Mouse (Mus musculus) myocyte (in vitro differentiated cells): ENCODE measurements around the gene Mrtfb.

Source experiments
- CEBPB ChIP-seq: IDR thresholded peaks from 2 replicates; pipeline ENCODE4 v1.6.1; 2011; ENCODE audit warnings: mild to moderate bottlenecking, moderate library complexity; ENCODE audit not compliant: poor library complexity, insufficient read depth, severe bottlenecking
- E2F4 ChIP-seq: IDR thresholded peaks from one replicate; pipeline ENCODE4 v1.6.1; 2011; ENCODE audit warnings: mild to moderate bottlenecking, control low read depth, moderate library complexity; ENCODE audit not compliant: insufficient read depth
- MAX ChIP-seq: IDR thresholded peaks from one replicate; pipeline ENCODE4 v1.6.1; 2011; ENCODE audit warnings: low read depth, mild to moderate bottlenecking, control low read depth
- MYOD1 ChIP-seq, 3 experiments: IDR thresholded peaks; one replicate each; pipeline ENCODE4 v1.6.1; 2011; ENCODE audit warnings: control low read depth in 2 of 3, low read depth in 2 of 3, mild to moderate bottlenecking in 2 of 3, moderate library complexity in 1 of 3; ENCODE audit not compliant: insufficient read length in 2 of 3, control insufficient read depth in 1 of 3
- MYOG ChIP-seq, 3 experiments: IDR thresholded peaks; one replicate each; pipeline ENCODE4 v1.6.1; 2011; ENCODE audit warnings: control low read depth in 2 of 3, low read depth in 2 of 3, mild to moderate bottlenecking in 2 of 3; ENCODE audit not compliant: insufficient read length in 2 of 3, control insufficient read depth in 1 of 3, insufficient read depth in 1 of 3
- POLR2A ChIP-seq: IDR thresholded peaks from one replicate; pipeline ENCODE4 v1.6.1; 2011; ENCODE audit warnings: low read depth, mild to moderate bottlenecking, control low read depth, moderate library complexity; ENCODE audit not compliant: insufficient read length
- POLR2AphosphoS2 ChIP-seq: IDR thresholded peaks from one replicate; pipeline ENCODE4 v1.6.1; 2011; ENCODE audit warnings: low read depth, control low read depth; ENCODE audit not compliant: insufficient read length
- REST ChIP-seq: IDR thresholded peaks from one replicate; pipeline ENCODE4 v1.6.1; 2011; ENCODE audit warnings: mild to moderate bottlenecking, control low read depth, moderate library complexity; ENCODE audit not compliant: insufficient read depth, insufficient read length
- SRF ChIP-seq: IDR thresholded peaks from one replicate; pipeline ENCODE4 v1.6.1; 2011; ENCODE audit warnings: low read depth; ENCODE audit not compliant: control insufficient read depth, insufficient read length
- TCF12 ChIP-seq: IDR thresholded peaks from one replicate; pipeline ENCODE4 v1.6.1; 2011; ENCODE audit warnings: mild to moderate bottlenecking, control low read depth; ENCODE audit not compliant: poor library complexity, insufficient read depth, severe bottlenecking
- TCF3 ChIP-seq: IDR thresholded peaks from one replicate; pipeline ENCODE4 v1.6.1; 2011; ENCODE audit warnings: low read depth, control low read depth; ENCODE audit not compliant: insufficient read length
- USF1 ChIP-seq: IDR thresholded peaks from one replicate; pipeline ENCODE4 v1.6.1; 2011; ENCODE audit warnings: low read depth, mild to moderate bottlenecking, control low read depth, moderate library complexity

DNA sequence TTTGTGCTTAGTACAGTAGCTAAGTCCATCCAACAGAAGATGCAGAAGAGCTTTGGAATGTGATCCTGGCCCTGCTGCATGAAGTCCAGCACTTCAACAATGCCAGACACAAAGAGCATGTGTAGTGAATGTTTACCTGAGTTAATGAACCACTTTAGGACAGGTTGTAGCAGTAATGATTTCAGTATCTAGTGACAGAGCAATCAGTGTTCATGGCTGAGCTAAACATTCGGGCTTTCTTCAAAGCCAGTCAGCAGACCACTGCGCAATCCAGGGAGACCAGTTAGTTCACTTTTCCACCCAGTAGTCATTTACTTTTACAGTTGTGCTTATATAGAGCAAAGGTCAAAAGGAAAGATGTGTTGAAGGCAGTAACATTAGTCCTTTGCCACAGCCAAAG lies 20.0 kb downstream of the Mrtfb start:
- TF ChIP-seq MAX: no peak
- TF ChIP-seq E2F4: no peak
- no peak for TF ChIP-seq POLR2A
- TF ChIP-seq TCF12: no peak
- TF ChIP-seq MYOD1 (IDR thresholded peaks at IDR 0.05; ENCODE audit: control insufficient read depth in 1 of 3, insufficient read length in 2 of 3, low read depth in 2 of 3): no peak
- no peak for TF ChIP-seq CEBPB
- TF ChIP-seq REST: no peak
- TF ChIP-seq POLR2AphosphoS2: no peak
- TF ChIP-seq USF1: no peak
- TF ChIP-seq SRF: no peak
- no peak for TF ChIP-seq MYOG (IDR thresholded peaks at IDR 0.05; ENCODE audit: control insufficient read depth in 1 of 3, insufficient read depth in 1 of 3, insufficient read length in 2 of 3, low read depth in 2 of 3)
- TF ChIP-seq TCF3: no peak
